Mouse (Mus musculus): ENCODE results near the gene Micall2. TPM values are rescaled to one million over a fixed set of nuclear protein-coding genes. Genes with fewer than 3 reads are reported as not detected.
"Not testable (repeated sequence)": the region's sequence is repeated elsewhere in the genome, so short reads cannot be mapped to it uniquely, and the experiment has no call there.

Gene Micall2
- total and polyA plus RNA-seq, 2 experiments from 2014 or later, result 5.1 to 9.9 TPM

GRCm38 (mm10) chr5:139756586-139756985 lies 20.4 kb upstream of the Micall2 start:
- Histone ChIP-seq H3K9me3 (ENCODE audit: low read length) (no peaks in the 10 kb centered on the region), H3K4me2 (ENCODE audit: low read depth) (no peak overlapping the region), H3K27ac (ENCODE audit: low read depth, low read length) (no peak overlapping the region), H3K4me3 (ENCODE audit: low read depth, low read length) (no peak overlapping the region), H3K36me3 (ENCODE audit: insufficient read depth) (peaks cover 95% of the 10 kb centered on the region), H3K9ac (no peak overlapping the region), H3K27me3 (ENCODE audit: insufficient read depth, low read length) (no peaks in the 10 kb centered on the region), H3K4me1 (ENCODE audit: insufficient read depth) (no peaks in the 10 kb centered on the region)
- ATAC-seq (no peak), DNase-seq (no peak)
- WGBS, result 67% methylated on average over 2 of the region's 2 CpGs
- no peak for TF ChIP-seq CTCF (IDR thresholded peaks at IDR 0.05; ENCODE audit: low read depth)

DNA sequence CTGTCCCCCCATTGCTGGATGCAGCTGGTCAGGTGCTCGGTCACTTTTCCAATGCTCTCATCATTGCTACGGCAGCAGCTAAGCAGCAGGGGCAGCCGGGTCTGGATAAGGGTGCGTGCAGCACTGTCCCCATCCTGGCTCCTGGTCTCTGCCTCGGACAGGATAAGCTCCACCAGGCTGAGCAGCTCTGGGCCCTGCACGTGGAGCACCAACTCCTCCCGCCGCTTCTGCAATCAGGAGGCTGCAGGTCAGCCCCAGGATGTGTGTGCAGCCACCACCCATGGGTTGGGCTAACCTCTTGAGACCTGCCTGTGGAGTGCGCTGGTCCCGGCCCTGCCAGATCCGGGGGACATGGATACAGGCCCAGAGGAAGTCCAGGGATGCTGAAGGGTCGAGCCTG lies 20.0 kb upstream of the Micall2 start:
- H3K9me3 ChIP-seq (ENCODE audit: low read length), result no peaks in the 10 kb centered on the region
- H3K36me3 ChIP-seq (ENCODE audit: insufficient read depth), result peaks cover 95% of the 10 kb centered on the region
- ATAC-seq (no peak), DNase-seq (no peak)
- TF ChIP-seq CTCF (IDR thresholded peaks at IDR 0.05; ENCODE audit: low read depth), result no peak
- no peak overlapping the region for H3K4me3 ChIP-seq (ENCODE audit: low read depth, low read length)
- no peaks in the 10 kb centered on the region for H3K4me1 ChIP-seq (ENCODE audit: insufficient read depth)
- 92% methylated on average over 12 of the region's 12 CpGs for WGBS
- no peaks in the 10 kb centered on the region for H3K27me3 ChIP-seq (ENCODE audit: insufficient read depth, low read length)
- no peak overlapping the region for H3K27ac ChIP-seq (ENCODE audit: low read depth, low read length)
- no peak overlapping the region for H3K9ac ChIP-seq
- no peak overlapping the region for H3K4me2 ChIP-seq (ENCODE audit: low read depth)

- H3K9ac ChIP-seq, result no peak overlapping the region
- peak; percentile 85 for TF ChIP-seq CTCF (IDR thresholded peaks at IDR 0.05; ENCODE audit: low read depth)
- DNase-seq (peak; percentile 76), ATAC-seq (peak; percentile 42; the same call in 1 of the 2 replicates)
- H3K9me3 ChIP-seq (ENCODE audit: low read length), result no peaks in the 10 kb centered on the region
- peaks cover 94% of the 10 kb centered on the region for H3K36me3 ChIP-seq (ENCODE audit: insufficient read depth)
- WGBS, result 39% methylated on average over 12 of the region's 12 CpGs
- H3K27ac ChIP-seq (ENCODE audit: low read depth, low read length), result no peak overlapping the region
- H3K27me3 ChIP-seq (ENCODE audit: insufficient read depth, low read length), result no peaks in the 10 kb centered on the region
- H3K4me1 ChIP-seq (ENCODE audit: insufficient read depth), result no peaks in the 10 kb centered on the region
- H3K4me2 ChIP-seq (ENCODE audit: low read depth), result no peak overlapping the region
- no peak overlapping the region for H3K4me3 ChIP-seq (ENCODE audit: low read depth, low read length)
These were observed 18.6 kb upstream of the Micall2 start for GRCm38 (mm10) chr5:139754753-139755152.

GRCm38 (mm10) chr5:139750535-139750934 lies 14.4 kb upstream of the Micall2 start:
- ATAC-seq, result peak; percentile 69
- H3K9ac ChIP-seq, result no peak overlapping the region
- peaks cover 53% of the 10 kb centered on the region for H3K36me3 ChIP-seq (ENCODE audit: insufficient read depth)
- H3K27ac ChIP-seq (ENCODE audit: low read depth, low read length), result no peak overlapping the region
- no peak overlapping the region for H3K4me2 ChIP-seq (ENCODE audit: low read depth)
- peak; percentile 82 for DNase-seq
- H3K4me3 ChIP-seq (ENCODE audit: low read depth, low read length), result no peak overlapping the region
- TF ChIP-seq CTCF (IDR thresholded peaks at IDR 0.05; ENCODE audit: low read depth), result peak; percentile 95
- H3K9me3 ChIP-seq (ENCODE audit: low read length), result no peaks in the 10 kb centered on the region
- no peaks in the 10 kb centered on the region for H3K4me1 ChIP-seq (ENCODE audit: insufficient read depth)
- H3K27me3 ChIP-seq (ENCODE audit: insufficient read depth, low read length), result no peaks in the 10 kb centered on the region

DNA sequence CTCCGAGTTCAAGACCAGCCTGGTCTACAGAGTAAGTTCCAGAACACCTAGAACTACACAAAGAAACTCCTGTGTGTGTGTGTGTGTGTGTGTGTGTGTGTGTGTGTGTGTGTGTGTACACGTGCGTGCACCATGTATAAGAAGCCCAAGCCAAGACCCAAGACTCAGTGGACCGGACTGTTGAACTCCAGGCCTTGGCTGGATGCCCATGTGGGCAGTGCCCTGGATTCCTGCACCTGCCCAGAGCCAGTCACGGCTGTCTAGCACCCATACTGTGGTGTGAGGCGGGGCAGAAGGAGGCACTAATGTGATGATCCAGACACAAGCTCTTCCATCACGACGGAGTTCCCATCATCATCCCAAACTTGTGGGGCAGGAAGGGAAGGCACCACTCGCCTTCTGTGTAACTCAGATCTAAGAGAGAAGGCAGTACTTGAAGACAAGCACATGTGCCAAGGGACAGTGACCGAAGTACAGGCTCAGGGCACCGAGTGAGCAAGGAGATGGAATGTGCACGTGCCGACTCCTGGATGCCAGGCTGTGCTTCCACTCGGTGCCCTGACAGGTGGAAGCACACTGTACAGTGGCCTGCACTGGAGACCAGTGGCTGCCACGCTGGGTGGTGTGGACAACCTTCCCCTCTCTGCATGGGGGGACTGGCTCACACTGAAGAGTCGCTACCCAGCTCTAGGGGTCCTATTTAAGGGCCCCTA lies 13.4 kb upstream of the Micall2 start:
- Histone ChIP-seq H3K4me2 (ENCODE audit: low read depth) (no peak overlapping the region), H3K4me3 (ENCODE audit: low read depth, low read length) (no peak overlapping the region), H3K9ac (no peak overlapping the region), H3K27me3 (ENCODE audit: insufficient read depth, low read length) (no peaks in the 10 kb centered on the region; the same call in 1 of the 2 replicates), H3K36me3 (ENCODE audit: insufficient read depth) (peaks cover 44% of the 10 kb centered on the region), H3K9me3 (ENCODE audit: low read length) (no peaks in the 10 kb centered on the region), H3K4me1 (ENCODE audit: insufficient read depth) (no peaks in the 10 kb centered on the region), H3K27ac (ENCODE audit: low read depth, low read length) (no peak overlapping the region)
- ATAC-seq, result no peak
- no peak for TF ChIP-seq CTCF (IDR thresholded peaks at IDR 0.05; ENCODE audit: low read depth)
- 80% methylated on average over 16 of the region's 16 CpGs for WGBS
- DNase-seq, result no peak

DNA sequence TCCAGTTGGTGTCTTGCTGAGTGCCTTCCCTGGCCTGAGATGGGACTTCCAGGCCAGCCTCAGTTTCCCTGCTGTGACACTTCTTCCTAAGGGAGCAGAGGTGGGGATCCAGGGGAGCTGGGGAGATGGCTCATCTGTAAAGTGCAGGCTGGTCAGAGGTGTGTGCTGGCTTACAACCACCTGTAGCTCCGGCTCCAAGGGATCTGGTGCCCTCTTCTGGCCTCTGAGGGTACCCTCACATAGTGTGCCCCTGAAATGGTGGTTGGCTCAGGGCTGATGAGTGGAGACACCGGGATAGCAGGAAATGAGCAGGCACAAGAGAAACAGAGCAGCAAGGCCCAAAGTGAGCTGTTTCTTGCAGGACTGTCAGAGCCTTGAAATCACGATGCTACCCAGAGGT lies 9.6 kb upstream of the Micall2 start:
- Histone ChIP-seq H3K4me2 (ENCODE audit: low read depth) (no peak overlapping the region), H3K9ac (no peak overlapping the region), H3K27ac (ENCODE audit: low read depth, low read length) (no peak overlapping the region), H3K4me1 (ENCODE audit: insufficient read depth) (no peaks in the 10 kb centered on the region), H3K36me3 (ENCODE audit: insufficient read depth) (peaks cover 8% of the 10 kb centered on the region), H3K27me3 (ENCODE audit: insufficient read depth, low read length) (no peaks in the 10 kb centered on the region; the same call in 1 of the 2 replicates), H3K9me3 (ENCODE audit: low read length) (no peaks in the 10 kb centered on the region), H3K4me3 (ENCODE audit: low read depth, low read length) (no peak overlapping the region)
- DNase-seq (peak; percentile 33), ATAC-seq (peak; percentile 67)
- TF ChIP-seq CTCF (IDR thresholded peaks at IDR 0.05; ENCODE audit: low read depth), result peak; percentile 75
- WGBS, result 7% methylated on average over 3 of the region's 3 CpGs

- H3K27me3 ChIP-seq (ENCODE audit: insufficient read depth, low read length); ATAC-seq; DNase-seq; H3K9ac ChIP-seq; H3K4me3 ChIP-seq (ENCODE audit: low read depth, low read length); H3K27ac ChIP-seq (ENCODE audit: low read depth, low read length); H3K4me1 ChIP-seq (ENCODE audit: insufficient read depth); H3K9me3 ChIP-seq (ENCODE audit: low read length); H3K36me3 ChIP-seq (ENCODE audit: insufficient read depth); H3K4me2 ChIP-seq (ENCODE audit: low read depth): not testable (repeated sequence)
- 46% methylated on average over 3 of the region's 3 CpGs for WGBS
These were observed 6.5 kb upstream of the Micall2 start for GRCm38 (mm10) chr5:139742640-139743039.

Data from forebrain, postnatal 0 days (tissue).